Mouse (Mus musculus) heart, adult 2 months (tissue): ENCODE measurements around the gene Fam166a.

ENCODE experiments used
- CTCF ChIP-seq: fragments of 200-600 bp; IDR thresholded peaks from 2 replicates; pipeline ENCODE4 v1.8.1; 2022; ENCODE audit warnings: antibody characterized with exemption, mild to moderate bottlenecking, moderate library complexity
- EP300 ChIP-seq: fragments of 200-500 bp; IDR thresholded peaks from 2 replicates; pipeline ENCODE4 v1.6.1; 2011; ENCODE audit warnings: low read depth, low read length, control low read depth; ENCODE audit not compliant: insufficient read depth
- POLR2A ChIP-seq: fragments of 200-500 bp; IDR thresholded peaks from 2 replicates; pipeline ENCODE4 v1.6.1; 2011; ENCODE audit warnings: mild to moderate bottlenecking, low read depth, low read length, control low read depth; ENCODE audit not compliant: insufficient read depth

DNA sequence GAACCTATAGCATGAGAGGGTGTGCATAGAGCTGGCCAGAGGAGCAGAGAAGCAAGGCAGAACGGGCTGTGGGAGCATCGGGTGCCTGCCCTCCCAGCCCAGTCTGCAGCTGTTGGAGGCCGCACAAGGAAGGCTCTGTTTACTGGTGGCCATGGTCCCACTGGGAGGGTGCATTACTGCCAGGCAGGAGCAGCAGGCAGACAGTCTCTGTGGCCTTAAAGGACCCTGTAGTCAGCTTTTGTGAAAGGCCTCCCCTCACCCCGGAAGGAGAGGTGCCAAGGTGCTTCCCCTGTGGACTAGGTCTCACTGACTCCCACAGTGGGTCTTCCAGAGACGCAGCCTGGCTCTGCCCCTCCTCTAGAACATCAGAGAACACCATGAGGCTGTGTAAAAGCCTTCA, 8.3 kb downstream of the Fam166a start:
- no peak for TF ChIP-seq EP300
- no peak for TF ChIP-seq CTCF
- TF ChIP-seq POLR2A = no peak
